Mouse (Mus musculus) bone marrow, adult 2 months (tissue): ENCODE measurements at regions not wholly inside any gene's neighbourhood (a gene's known extent, or its start where the extent isn't known, plus 50 kb on each side); places are given as distances from the start of the nearest gene placed in this dataset.

Source experiments
- H3K27ac ChIP-seq: fragments of 200-500 bp; 2 replicates; pipeline ENCODE4 v1.5.1; 2012; ENCODE audit warnings: low read depth, mild to moderate bottlenecking, control low read depth, inconsistent platforms, low read length; ENCODE audit not compliant: control insufficient read depth, poor library complexity, insufficient read depth
- H3K4me1 ChIP-seq: fragments of 200-500 bp; 2 replicates; pipeline ENCODE4 v1.6.1; 2011; ENCODE audit warnings: low read length; ENCODE audit not compliant: control insufficient read depth, insufficient read depth
- H3K4me3 ChIP-seq: fragments of 200-500 bp; replicated peaks from 2 replicates; pipeline ENCODE3; 2011; ENCODE audit warnings: mild to moderate bottlenecking, low read depth, low read length, control low read depth; ENCODE audit not compliant: control insufficient read depth
- CTCF ChIP-seq: fragments of 200-500 bp; IDR thresholded peaks from 2 replicates; pipeline ENCODE4 v1.5.1; 2011; ENCODE audit warnings: low read length, control low read depth; ENCODE audit not compliant: control insufficient read depth, insufficient read depth
- POLR2A ChIP-seq: fragments of 200-500 bp; IDR thresholded peaks from 2 replicates; pipeline ENCODE4 v1.6.1; 2011; ENCODE audit warnings: low read depth, mild to moderate bottlenecking, control low read depth, low read length, borderline replicate concordance; ENCODE audit not compliant: control insufficient read depth
- WGBS: fragments of 180-500 bp; shearing (Covaris S2); methylation state at CpG from one replicate; pipeline ENCODE4 v1.1.7; 2018; 5-methylcytosine and 5-hydroxymethylcytosine counted together

DNA sequence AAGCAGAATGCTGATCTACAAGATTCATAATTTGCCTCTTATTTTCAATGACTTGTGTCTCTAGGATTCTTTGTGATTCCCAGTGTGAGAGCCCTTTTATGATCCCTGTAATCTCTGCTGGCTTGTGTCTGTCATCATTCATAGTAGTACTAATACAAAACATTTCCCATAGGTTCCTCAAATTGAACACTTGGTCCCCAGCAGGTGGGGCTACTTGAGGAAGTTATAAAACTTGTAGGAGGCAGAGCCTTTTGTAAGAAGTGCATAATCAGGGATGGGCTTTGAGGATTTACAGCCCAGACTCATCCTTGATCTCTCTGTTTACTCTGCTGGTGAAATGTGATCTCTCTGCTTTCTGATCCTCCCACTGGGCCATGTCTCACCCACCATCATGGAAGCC is 743.6 kb downstream of the Adgrl2 start:
- TF ChIP-seq CTCF (no peak), POLR2A (no peak)
- no peak overlapping the region for H3K27ac ChIP-seq
- no peak overlapping the region for H3K4me3 ChIP-seq
- H3K4me1 ChIP-seq: no peaks in the 10 kb centered on the region; the same call in 1 of the 2 replicates

DNA sequence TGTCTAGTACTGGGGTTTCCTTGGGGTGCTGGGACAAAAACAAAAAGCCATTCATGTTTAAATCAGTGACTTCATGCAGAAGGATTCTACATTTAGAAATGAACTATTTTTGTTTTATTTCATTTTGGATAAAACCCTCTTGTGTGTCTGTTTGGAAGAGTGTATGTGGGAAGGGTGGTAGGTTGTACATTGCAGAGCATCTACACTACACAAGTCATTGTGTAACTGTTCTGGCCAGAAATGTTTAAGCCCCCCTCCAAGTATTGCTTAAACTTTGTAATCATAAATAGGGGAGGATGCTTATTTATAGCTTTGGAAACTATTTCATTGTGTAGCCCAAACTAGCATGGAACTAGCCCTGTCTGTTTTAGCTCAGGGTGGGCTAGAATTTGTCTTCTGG is 752.3 kb downstream of the Adgrl2 start:
- TF ChIP-seq CTCF (no peak), POLR2A (no peak)
- Histone ChIP-seq H3K27ac (no peak overlapping the region), H3K4me3 (no peak overlapping the region), H3K4me1 (no peaks in the 10 kb centered on the region)

- 85% methylated on average over 6 of the region's 6 CpGs for WGBS
- TF ChIP-seq CTCF (no peak), POLR2A (no peak)
- Histone ChIP-seq H3K4me3 (no peak overlapping the region), H3K27ac (no peak overlapping the region), H3K4me1 (no peaks in the 10 kb centered on the region)
Measured at GRCm38 (mm10) chr3:148237555-148237954, 752.8 kb downstream of the Adgrl2 start.

DNA sequence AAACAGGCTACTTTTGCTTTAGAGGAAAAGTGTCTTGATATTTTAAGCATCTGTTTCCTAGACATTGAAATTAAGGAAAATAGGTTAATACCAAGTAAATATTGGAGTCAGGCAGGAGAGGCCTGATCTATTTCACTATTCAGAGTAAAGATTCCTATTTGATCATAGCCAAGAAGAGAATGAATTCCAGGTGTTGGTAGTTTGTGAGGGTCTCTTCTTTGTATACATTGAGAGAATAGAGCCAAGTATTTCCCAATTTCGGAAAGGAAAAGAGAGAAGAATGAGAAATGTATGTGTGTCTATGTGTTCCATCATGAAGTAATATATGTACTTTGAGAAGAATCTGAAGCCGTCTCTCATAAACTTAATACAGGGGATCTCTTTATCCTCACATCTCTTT is 756.7 kb downstream of the Adgrl2 start:
- no peak overlapping the region for H3K27ac ChIP-seq
- no peak for TF ChIP-seq CTCF
- no peak for TF ChIP-seq POLR2A
- 77% methylated on average over 2 of the region's 2 CpGs for WGBS
- H3K4me1 ChIP-seq: no peaks in the 10 kb centered on the region
- H3K4me3 ChIP-seq: no peak overlapping the region

GRCm38 (mm10) chr3:148229192-148229591 is 761.2 kb downstream of the Adgrl2 start:
- Histone ChIP-seq H3K27ac (no peak overlapping the region), H3K4me1 (no peaks in the 10 kb centered on the region), H3K4me3 (no peak overlapping the region)
- WGBS: 70% methylated on average over 3 of the region's 3 CpGs
- TF ChIP-seq CTCF (no peak), POLR2A (no peak)

DNA sequence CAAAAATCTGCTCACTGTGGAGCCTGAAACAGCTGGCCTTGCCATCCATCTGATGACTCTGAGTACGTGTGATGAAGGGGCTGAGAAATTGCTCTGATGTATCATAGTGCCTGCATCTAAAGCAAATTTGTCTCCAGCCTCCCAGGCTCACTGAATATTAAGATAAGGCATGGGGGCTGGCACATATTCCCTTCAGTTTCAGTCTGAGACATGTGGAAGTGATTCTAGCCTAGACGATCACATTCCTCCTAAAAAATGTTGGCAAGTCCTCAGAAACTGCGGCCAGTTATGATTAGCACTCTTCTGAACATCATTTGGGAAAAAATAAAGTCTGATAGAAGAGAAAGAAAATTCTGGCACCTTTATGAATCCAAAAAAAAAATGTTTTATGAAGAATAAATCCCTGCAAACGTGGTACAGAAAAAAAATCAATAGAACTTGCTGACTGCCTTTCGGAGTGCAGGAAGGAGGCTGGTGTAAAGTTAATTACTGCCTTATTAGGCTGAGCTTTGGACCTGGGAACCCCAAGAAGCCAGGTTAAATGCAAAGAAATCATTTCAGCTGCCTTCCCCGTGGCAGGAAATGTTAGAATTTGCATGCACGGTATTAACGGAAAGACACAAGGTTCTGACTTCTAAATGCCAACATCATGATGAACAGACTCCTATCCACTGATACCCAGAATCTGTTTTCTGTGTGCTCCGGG is 762.2 kb downstream of the Adgrl2 start:
- no peak overlapping the region for H3K4me3 ChIP-seq
- TF ChIP-seq CTCF (no peak), POLR2A (no peak)
- no peak overlapping the region for H3K27ac ChIP-seq
- WGBS: 72% methylated on average over 9 of the region's 9 CpGs
- H3K4me1 ChIP-seq: no peaks in the 10 kb centered on the region

DNA sequence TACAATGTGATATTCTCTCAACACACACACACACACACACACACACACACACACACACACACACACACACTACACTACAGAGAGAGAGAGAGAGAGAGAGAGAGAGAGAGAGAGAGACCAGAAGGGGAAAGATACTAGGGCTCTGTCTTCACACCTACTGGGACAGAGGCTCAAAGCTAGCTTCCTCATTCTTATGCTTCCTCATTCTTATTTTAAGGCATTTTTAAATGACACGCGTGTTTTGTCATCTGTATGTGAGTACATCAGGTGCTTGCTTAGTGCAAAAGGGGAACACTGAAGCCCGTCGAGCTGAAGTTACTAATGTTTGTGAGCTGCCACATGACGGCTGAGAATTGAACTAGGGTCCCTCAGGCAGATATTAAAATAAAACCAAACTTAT is 769.5 kb downstream of the Adgrl2 start:
- Histone ChIP-seq H3K4me1 (no peaks in the 10 kb centered on the region; the same call in 1 of the 2 replicates), H3K27ac (no peak overlapping the region), H3K4me3 (no peak overlapping the region)
- WGBS: 9% methylated on average over 5 of the region's 5 CpGs
- TF ChIP-seq CTCF (no peak), POLR2A (no peak)

GRCm38 (mm10) chr3:148220024-148220590 is 770.2 kb downstream of the Adgrl2 start:
- WGBS: 83% methylated on average over 10 of the region's 10 CpGs
- TF ChIP-seq POLR2A: no peak
- TF ChIP-seq CTCF: no peak
- Histone ChIP-seq H3K27ac (no peak overlapping the region), H3K4me3 (no peak overlapping the region), H3K4me1 (no peaks in the 10 kb centered on the region; the same call in 1 of the 2 replicates)

- WGBS: 76% methylated on average over 3 of the region's 3 CpGs
- Histone ChIP-seq H3K4me3 (no peak overlapping the region), H3K4me1 (no peaks in the 10 kb centered on the region), H3K27ac (no peak overlapping the region)
- TF ChIP-seq CTCF: no peak
- TF ChIP-seq POLR2A: no peak
Measured at GRCm38 (mm10) chr3:148202148-148202547, 788.2 kb downstream of the Adgrl2 start.
